Mouse (Mus musculus) lung, postnatal 10 days (tissue): Measurements from ENCODE around the gene Adgrb3.

Experiments used
- DNase-seq: peaks from one replicate; pipeline ENCODE4 v3.0.0; 2021

Gene Adgrb3

DNA sequence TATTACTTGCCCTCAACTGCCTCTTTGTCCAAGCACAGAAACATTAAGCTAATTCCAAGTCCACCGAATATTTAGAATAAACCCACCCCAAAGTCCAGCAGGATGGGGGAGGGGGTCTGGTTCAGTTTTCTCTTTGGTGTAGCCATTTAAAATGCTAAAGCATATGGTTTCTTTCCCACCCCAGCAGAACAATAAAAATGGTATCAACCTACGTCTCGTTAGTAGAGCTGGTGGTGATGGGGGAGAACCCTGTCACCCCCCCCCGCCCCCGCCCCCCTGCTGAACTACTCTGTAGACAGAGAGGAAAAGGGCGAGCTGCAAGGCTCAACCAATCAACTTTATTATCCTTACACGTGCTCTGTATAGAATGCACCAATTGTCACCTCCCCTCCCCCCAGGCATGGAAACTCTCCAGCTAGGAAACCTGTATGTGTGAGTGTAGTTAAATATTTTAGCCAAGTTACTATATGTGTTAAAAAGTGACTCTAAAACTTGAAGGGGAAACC, 600.2 kb downstream of the Adgrb3 start:
- no peak for DNase-seq

DNA sequence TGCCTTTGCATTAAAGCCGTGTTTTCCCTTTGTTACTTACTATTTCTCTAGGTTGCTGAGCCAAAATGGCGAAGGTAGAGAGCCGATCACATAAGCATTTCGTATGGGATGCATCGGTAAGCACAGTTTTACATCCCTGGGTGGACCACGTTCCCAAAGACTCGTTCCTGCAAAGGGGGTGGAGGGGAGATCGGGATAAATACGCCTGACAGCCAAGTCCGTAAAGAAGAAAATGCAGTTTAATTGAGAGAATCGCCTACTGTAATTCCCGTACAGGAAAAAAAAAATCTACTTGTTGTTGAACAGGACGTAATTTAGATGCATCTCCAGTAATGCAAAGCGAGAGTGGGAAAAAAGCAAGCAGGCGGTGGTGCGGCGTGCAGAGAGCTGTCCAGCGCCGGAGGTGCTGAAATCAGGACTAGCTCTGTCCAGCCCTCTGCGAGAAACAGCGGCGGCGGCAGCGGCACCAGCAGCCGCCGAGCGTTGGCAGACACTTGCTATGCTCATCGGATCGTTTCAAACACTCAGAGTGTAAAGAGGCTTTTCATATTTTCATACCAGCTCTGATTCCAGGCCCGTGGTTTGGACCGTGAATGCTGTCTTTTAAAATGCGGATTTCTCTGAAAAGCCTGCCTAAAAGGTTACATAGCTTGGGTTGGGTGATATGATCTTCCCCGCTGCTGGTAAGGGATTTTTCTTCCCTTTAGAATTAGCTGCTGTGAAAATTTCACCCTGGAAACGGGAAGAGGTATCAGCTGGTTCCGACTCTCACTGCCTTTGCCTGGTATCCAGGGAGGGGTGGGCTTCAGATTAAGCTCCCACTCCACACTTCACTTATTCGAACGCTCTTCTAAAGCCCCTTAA, 600.9 kb downstream of the Adgrb3 start:
- peak; percentile 81 for DNase-seq

DNA sequence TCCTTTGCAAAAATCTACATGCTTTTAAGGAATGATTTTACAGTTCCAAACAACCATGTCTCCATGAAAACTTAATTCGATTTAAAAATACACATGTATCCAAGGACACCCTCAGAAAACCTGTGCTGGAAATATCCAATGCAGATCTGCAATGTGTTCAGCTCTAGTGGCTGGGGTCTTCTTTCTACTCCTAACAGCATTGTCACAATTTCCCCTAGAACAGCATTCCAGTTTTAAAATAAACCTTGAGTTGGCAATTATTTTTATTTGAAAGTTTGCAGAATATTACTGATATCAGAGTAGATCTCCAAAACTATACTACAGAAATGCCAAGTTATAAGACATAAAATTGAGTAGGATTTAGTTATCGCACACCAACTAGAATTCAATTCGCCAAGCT, 601.6 kb downstream of the Adgrb3 start:
- DNase-seq, result no peak

DNA sequence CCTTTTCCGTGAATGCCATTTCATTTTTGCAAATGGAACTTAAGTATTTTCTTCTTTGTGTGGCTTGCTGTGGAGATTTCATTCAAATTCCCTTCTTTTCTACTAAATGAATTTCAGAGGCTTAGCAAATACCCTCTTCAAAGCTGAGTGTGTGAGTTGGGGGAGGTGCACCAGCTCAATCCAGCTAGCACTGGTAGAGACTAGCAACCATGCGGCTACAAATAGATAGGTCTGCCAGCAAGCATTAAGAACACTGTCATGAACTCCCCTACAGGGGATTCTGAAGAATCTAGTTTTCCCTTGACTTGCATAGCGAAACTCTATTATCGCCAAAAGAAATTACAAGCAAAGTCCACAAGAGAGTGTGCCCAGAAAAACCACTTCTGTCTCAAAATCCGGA, 624.9 kb downstream of the Adgrb3 start:
- no peak for DNase-seq

DNA sequence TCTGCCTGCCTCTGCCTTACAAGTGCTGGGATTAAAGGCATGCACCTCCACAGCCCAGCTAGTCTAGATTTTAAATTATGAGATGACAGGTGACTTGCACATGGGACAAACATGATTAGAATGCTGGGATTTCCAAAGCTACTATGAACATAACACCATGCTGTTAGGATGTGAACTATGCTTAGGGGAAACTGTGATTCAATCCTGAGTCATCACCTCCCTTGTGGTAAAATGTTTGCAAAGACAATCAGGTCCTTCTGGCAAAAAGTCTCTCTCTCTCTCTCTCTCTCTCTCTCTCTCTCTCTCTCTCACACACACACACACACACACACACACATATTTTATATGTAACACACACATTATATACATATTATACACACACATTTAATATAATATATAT, 630.1 kb downstream of the Adgrb3 start:
- DNase-seq, result no peak

DNA sequence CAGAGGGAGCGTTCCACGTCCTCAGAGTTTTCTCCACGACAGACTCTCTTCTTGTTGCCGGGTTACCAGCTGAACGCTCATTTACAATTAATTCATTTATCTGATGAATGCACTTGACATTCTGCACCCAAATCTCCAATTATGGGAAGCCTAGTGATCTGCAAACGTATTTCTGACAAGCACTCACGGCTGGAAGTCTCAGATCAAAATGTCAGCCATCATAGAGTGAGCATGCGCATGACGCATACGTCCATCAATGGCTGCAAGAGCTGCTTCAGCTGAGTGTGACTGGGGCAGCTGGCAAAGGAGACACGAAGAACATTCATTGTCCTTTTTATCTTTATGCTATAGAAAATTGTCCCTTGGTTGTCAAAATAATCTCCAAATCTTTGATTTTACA, 637.5 kb downstream of the Adgrb3 start:
- no peak for DNase-seq

DNA sequence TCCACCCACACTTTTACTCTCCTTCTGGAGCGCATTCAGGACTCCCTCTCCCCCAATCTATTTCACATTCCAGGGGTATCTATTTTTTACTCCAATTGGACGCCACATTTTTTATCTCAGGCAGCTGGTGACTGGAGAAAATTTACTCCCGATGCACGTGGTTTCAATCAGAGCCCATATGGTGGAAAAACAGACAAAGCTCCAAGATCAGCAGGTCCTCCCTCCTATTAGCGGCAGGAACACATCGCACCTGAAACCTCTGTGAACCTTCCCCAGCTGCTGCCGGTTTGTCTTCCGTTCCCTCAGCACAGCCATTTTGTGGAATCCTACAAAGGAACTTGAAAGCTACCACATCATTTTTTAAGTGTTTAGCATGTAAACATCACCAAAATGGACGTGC, 640.2 kb downstream of the Adgrb3 start:
- DNase-seq, result no peak

DNA sequence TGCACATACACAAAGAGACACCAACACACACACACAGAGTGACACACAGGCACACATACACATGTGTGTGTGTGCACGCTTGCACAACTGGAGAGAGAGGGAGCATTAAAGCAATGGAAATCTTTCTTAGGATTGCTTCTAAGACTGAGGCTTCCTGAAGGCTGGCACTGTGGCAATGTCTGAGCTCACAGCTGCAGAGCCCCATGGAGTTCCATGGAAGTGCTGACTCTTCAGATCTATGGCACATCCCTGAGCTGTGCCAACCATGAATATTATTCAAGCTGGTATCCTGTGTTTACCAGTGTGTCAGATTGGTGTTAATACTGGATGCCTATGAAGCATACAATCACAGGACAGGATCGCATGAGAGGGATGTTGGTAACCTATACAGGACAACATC, 643.6 kb downstream of the Adgrb3 start:
- no peak for DNase-seq

DNA sequence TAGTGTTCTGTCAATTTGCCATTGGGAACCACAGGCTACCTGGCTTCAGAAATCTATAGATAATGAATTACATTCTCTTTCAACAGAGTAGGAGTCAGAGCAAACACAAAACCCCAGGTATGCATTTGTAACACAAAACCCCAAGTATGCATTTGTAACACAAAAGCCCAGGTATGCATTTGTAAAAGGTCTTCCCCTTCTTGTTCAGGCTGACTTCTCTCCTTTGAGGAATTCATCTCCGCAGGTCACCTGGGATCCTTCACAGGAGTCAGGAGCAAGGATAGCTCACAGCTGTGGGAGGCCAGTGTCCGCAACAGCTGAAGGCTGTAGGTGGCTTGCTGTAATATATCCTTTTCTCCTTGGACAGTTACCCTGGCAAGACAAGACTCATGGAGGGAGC, 647.6 kb downstream of the Adgrb3 start:
- DNase-seq, result no peak

DNA sequence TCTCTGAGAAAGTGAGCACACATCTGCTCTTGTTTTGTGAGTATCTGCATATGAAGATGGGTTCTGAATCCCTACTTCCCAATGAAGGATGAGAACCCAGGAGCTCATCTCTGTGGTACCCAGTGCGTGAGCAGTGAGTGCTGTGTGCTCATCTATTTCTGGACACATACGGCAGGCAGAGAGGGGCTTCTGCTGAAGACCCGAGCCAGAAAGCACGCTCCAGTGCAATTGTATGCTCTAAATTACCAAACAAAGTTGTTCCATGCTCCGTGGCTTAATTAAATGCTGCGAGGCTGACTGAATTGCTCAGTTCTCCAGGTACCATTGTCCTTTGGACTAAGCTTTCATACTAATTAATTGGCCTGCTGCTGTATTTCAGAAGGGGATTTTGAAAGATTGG, 648.9 kb downstream of the Adgrb3 start:
- no peak for DNase-seq

DNA sequence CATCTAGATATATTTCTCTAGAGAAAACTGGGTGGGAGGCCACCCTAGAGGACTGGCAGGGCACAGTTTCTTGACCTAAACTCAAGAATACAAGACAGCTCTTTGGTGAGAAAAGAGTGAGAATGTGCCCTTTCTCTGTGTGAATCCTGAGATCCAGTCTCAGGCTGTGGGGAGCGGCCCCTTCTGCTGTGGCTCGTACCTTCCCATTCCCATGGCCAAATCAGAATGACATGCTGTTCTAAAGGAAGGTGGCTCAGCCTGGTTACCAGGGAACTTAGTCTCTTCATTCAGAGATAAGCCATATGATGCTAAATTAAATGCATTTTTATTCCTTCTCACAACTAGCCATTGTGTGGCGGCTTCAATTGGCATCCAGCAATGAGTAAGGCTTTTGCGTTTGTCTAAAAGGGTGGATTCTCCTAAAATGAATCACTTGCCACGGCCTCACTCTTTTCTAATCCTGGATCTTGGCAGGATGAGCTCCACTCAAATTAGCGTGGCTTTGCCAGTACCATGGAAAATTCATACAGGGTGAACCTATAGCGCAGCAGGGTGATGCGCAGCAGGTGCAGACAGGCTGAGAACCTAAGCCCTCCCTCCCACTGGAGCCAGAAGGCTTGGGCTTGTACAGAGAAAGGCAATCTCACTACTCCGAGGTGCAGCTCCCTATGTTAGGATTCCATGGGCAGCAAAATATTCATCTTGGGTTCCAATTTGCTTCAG, 649.5 kb downstream of the Adgrb3 start:
- no peak for DNase-seq

DNA sequence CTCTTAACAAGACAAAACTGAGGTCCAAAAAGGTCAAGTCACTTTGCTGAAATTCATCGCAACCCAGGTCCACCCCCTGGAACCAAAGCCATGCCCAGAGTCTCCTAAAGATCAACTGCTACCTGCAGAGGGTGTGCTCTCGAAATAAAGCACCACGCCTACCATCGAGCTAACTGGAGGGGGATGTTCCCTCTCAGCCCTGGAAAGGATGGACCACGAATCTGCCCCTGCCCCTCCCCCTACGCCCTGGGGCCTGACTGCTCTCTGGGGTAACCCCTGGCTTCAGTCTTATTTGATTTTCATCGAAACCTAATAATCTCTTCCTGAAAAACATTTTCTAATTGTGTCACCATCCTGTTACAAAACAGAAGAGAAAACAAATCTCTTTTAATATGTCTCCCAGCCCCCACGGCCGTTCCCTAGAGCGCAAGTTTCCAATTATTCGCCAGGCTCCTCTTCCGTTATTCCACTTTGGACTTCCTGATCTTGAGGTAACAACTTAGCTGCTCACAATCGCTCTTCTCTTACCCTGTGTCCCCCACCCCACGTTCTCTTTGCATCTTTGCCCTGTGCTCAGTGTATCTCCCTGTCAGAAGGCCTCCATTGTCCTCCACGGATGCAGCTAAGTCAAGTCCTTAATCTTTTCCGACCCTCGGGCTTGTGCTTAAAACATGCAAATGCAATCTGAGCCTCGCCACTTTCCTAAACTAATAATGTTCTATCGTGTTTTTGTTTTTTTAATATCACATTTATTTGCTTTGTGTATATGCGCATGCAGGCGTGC, 651.0 kb downstream of the Adgrb3 start:
- no peak for DNase-seq

DNA sequence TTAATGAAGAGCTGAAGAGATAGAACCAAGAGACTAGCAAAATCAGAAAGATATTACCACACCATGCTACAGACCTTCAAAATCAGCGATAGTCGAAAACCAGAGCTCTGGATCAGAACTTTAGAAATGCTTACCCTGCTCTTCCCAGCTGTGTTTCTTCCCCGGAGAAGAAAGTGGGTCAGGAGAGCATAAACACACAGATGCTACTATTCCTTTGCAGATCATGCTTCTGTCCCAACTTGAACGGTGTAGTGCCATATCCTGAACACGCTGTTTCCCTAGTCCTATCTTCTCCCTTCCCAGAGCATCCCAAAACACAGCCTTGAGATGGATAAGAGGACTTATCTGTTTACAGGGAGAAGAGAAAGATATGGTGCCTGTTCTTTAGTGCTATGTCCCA, 662.4 kb downstream of the Adgrb3 start:
- DNase-seq, result no peak

DNA sequence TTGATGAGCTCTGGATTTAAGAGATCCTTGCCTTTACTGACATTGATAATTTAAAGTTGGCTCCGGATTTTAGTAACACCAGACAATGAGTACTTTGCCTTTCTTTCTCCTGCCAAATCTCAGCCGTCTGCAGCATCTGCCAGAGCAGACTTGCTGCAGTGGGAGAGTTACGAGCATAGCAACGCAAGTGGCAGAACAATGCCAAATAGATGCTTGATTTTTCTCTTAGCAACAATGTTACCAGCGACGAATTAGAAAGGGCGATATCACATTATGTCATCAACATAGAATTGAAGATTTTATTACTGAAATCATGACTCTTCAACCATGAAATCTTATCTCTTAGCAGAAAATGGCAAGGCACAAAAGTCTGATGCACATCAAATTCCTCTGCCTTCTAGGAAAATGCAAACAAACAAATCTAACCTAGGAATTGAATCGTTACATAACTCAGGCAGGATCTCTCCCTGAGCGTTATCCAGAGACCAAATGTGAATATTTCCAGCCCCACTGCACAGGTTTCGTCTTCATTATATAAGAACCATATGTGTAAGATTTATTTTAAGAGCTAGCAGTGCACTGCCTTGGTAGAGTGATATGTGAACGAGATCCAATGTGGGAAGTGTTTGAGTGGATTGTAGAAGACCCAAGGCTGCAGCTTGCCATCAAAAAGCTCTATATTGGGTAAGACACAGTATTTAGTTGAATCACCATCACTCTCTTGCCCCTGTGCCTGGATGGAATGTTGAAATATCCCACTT, 663.3 kb downstream of the Adgrb3 start:
- DNase-seq, result no peak

DNA sequence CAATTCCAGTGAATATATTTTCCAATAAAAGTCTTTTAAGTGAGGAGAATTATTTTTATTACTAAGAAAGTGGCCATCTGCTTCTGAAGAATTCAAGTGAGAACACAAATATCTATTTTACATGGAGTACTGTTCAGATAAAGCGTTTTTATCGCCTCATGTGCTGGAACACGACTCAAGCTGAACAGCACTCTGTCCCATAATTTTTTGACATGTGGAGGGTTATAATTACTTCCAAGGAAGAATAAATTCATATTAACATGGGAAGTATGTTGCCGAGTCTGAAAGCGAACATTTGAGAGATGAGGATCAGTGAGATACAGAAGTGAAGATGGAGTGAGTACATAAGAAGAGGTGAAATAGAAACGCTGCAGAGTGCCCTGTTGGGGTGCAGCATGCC, 665.9 kb downstream of the Adgrb3 start:
- no peak for DNase-seq

DNA sequence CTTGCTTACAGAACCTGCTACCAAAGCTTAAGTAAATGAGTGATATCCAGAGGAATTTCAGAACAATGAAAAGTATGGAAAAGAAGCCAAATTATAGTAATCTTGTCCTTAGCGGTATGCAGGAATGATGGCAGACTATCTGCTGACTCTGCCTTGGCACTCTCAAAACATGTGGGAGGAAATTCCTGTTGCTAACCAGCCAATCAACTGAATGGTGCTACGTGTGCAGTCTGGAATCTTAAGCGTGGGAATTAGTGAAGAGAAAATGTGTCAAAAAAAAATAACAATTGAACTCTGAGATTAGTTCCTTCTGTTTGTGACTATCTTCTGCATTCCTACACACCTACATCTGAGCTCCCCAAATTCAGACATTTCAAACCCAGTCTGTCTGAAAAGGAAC, 683.3 kb downstream of the Adgrb3 start:
- no peak for DNase-seq

DNA sequence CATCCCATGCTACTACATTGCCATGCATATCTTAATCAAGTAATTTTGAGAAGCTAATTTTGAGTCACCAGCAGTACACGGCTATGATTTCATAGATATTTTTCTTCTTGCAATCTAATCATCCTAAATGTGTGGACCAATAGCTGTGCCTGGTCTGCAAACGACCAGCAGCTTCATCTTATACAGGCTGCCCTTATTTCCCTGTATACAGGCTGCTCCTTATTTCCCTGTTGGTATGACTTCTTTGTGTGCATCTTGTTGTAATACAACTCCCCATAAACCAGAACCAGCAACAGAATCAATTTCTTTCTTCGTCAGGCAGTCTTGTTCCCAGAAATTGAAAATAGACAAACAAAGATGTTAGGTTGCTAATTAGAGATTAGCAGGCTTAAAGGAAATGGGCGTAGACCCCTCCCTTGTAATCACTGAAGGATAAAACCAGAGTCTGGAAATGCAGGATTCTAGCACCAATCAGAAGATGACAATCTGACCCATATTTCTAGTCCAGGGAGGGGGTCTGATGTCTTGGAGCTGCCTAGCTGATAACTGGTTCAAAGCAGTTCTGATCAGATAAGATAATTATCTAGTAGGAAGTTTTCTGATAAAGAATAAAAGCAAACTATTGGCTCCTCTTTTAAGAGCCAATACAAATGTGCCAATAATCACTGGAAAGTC, 697.2 kb downstream of the Adgrb3 start:
- DNase-seq, result no peak

DNA sequence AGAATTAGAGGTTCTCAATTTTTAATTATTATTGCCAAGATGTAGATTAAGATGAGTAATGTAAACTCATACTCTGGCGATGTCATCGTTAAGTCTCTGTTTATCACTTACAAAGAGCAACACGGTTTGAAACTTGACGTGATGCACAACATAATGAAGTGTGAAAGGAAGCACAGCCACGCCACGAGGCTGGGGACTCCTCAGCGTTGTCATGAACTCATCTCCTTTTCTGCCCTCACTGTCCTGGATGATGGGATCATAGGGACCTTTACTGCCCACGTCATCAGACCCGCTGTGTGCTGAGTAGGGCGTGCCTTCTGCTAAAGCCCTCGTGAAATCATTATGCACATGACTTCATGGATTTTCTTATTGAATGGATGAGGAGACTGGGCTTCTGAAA, 714.0 kb downstream of the Adgrb3 start:
- peak; percentile 10 for DNase-seq

DNA sequence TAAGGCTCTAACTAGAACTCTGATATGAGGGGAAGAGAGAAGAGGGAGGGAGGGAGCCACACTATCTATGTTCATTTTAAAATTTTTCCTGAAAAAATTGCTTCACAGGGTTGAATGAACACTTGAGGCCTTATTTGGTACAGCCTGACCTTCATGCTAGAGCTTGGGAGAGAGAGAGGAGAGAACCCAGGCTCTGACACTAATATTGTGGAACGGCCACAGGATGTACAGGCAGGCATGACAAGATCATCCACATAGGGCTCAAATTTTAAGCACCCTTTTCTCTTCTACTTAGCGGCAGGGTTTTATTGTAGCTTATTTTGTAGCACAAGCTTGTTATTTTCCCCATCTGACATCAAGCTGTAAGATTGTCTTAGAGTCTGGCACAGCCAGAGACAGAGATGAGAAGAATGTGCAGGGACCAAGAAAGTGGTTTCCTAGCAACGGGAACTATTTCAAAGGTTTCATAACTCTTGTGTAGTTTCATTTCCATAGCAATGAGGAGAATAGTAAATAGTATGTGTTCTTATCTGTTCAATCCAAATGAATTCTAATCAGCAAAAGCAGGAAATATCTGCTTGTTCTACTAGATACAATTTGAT, 721.9 kb downstream of the Adgrb3 start:
- DNase-seq, result no peak

DNA sequence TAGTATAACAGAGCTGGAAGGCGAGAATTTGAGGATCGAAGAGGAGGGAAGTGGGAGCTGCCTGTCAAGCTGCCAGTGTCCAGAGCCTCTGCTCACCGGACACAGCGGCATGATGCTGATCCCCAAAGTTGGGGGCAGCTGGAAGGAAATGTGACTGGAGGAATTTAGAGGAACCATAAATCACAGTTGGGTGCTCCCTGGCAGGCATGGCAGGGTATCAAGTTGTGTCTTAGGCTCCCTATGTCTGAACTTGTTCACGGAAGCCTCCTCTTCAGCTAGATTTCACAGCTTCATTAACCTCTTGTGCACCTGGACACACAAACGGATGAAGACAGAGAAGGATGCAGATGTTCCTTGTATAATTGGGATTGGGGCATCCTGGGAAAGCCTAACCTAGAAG, 722.8 kb downstream of the Adgrb3 start:
- DNase-seq, result no peak

DNA sequence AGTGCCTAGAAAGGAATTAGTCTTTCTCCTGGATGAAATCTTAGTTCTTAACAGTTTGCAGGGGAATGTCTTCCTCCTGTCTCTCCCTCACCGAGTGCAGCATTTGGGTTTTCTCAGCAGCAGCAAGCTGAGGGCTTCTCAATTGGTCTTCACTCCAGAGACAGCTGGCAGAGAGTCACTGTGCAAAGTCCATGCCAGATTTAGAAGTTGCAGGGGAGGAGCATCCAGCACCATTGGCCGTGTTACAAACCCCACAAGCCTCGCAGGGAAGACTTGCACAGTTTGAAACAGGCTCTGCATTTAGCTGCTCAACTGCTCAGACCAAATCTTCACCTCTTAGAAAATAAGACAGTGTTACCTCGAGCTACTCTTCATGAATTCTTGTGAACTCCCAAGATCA, 724.1 kb downstream of the Adgrb3 start:
- peak; percentile 87 for DNase-seq
